Mouse (Mus musculus) cerebellum, adult 8-10 months (tissue): ENCODE measurements around the gene Gabpb1.
"Not testable (repeated sequence)": the region's sequence is repeated elsewhere in the genome, so short reads cannot be mapped to it uniquely, and the experiment has no call there.

Source experiments
- DNase-seq: peaks from one replicate; pipeline ENCODE4 v3.0.0; 2022

Gene Gabpb1

GRCm38 (mm10) chr2:126635939-126636823, 40.0 kb downstream of the Gabpb1 start:
- DNase-seq, result no peak

GRCm38 (mm10) chr2:126633165-126633564, 43.0 kb downstream of the Gabpb1 start:
- no peak for DNase-seq

GRCm38 (mm10) chr2:126628455-126628995, 47.6 kb downstream of the Gabpb1 start:
- DNase-seq, result no peak

- DNase-seq, result peak; percentile 75
Observed at GRCm38 (mm10) chr2:126623138-126623537, 53.0 kb downstream of the Gabpb1 start.

GRCm38 (mm10) chr2:126622455-126622854, 53.7 kb downstream of the Gabpb1 start:
- DNase-seq, result no peak

- DNase-seq, result no peak
Observed at GRCm38 (mm10) chr2:126619249-126619704, 56.9 kb downstream of the Gabpb1 start, which contains the start of gene Hdc. TSS of gene Hdc (minus strand) at chr2:126619299.

- no peak for DNase-seq
Observed at GRCm38 (mm10) chr2:126618470-126619179, 57.5 kb downstream of the Gabpb1 start.

GRCm38 (mm10) chr2:126615355-126615754, 60.8 kb downstream of the Gabpb1 start:
- no peak for DNase-seq

GRCm38 (mm10) chr2:126609600-126609999, 66.5 kb downstream of the Gabpb1 start:
- DNase-seq, result not testable (repeated sequence)

GRCm38 (mm10) chr2:126607553-126608203, 68.5 kb downstream of the Gabpb1 start:
- no peak for DNase-seq

- DNase-seq, result no peak
Observed at GRCm38 (mm10) chr2:126606688-126607062, 69.5 kb downstream of the Gabpb1 start.

GRCm38 (mm10) chr2:126606061-126606687, 70.0 kb downstream of the Gabpb1 start:
- DNase-seq, result no peak

- no peak for DNase-seq
Observed at GRCm38 (mm10) chr2:126601918-126602600, 74.1 kb downstream of the Gabpb1 start.

- DNase-seq, result no peak
Observed at GRCm38 (mm10) chr2:126600533-126600932, 75.6 kb downstream of the Gabpb1 start.

GRCm38 (mm10) chr2:126599005-126599404, 77.1 kb downstream of the Gabpb1 start:
- DNase-seq, result no peak

- DNase-seq, result no peak
Observed at GRCm38 (mm10) chr2:126598359-126598758, 77.8 kb downstream of the Gabpb1 start.

GRCm38 (mm10) chr2:126597279-126598241, 78.6 kb downstream of the Gabpb1 start:
- no peak for DNase-seq

GRCm38 (mm10) chr2:126596347-126597072, 79.6 kb downstream of the Gabpb1 start:
- no peak for DNase-seq

- peak; percentile 72 for DNase-seq
Observed at GRCm38 (mm10) chr2:126593831-126594610, 82.1 kb downstream of the Gabpb1 start.
